Mouse (Mus musculus) megakaryocyte, embryonic 14.5 days (primary cell): ENCODE data around the gene Dnttip2.

Experiments used
- FLI1 ChIP-seq: IDR thresholded peaks from 2 replicates; pipeline ENCODE4 v1.6.1; 2012; ENCODE audit warnings: low read length, inconsistent platforms, mixed read lengths
- GATA1 ChIP-seq: IDR thresholded peaks from 3 replicates; pipeline ENCODE4 v1.6.1; 2012; ENCODE audit warnings: mixed read lengths, low read length, inconsistent platforms, borderline replicate concordance

DNA sequence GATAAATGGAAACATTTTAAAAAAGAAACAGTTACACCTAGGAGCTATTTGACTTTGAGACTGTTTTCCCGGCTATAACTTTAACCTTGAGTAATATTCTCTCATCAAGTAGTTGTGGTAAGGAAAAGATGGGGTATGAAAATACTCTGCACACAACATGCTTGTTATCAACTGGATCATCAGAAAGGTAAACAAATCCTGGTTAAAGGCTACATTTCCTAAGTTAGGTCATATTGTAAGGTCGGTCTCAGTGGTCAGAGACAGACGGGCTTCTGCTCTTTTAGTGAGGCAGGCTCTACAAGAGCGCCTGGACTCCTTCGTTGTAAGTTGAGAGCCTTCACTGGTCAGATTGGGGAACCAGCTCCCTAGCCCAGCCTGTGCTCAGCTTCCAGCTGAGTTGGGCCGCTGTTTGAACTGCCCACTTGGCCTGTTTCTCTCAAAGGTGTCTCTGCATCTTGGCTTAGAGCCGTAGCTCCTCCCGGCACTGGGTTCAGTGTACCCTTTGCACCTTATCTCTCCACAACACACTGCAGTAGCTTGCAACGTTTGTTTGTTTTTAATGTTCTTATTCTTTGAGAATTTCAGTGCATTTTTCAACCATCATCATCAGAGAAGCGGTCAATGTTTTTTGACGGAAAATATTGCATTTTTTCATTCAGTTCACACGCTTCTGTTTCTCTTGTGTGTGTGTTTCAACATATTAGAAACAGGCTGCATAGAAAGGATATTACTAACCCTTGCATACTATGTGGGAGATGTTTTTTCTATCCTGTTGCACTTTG lies 27.0 kb upstream of the Dnttip2 start:
- TF ChIP-seq GATA1 (no peak), FLI1 (no peak)
